Mouse (Mus musculus) C2C12 (cell line): Measurements from ENCODE around the gene 1700028K03Rik.

ENCODE experiments used
- CEBPB ChIP-seq: IDR thresholded peaks from one replicate; pipeline ENCODE4 v1.6.1; 2011; ENCODE audit warnings: low read depth, mild to moderate bottlenecking, control low read depth, moderate library complexity
- CTCF ChIP-seq: IDR thresholded peaks from one replicate; pipeline ENCODE4 v1.5.1; 2011; ENCODE audit not compliant: control insufficient read depth, insufficient read depth, insufficient read length
- MAX ChIP-seq: IDR thresholded peaks from one replicate; pipeline ENCODE4 v1.6.1; 2011; ENCODE audit warnings: mild to moderate bottlenecking, control low read depth
- USF1 ChIP-seq: IDR thresholded peaks from one replicate; pipeline ENCODE4 v1.6.1; 2011; ENCODE audit warnings: low read depth, mild to moderate bottlenecking, control low read depth, moderate library complexity

- TF ChIP-seq USF1 (no peak), CTCF (no peak), MAX (no peak), CEBPB (no peak)
These were observed 18.4 kb upstream of the 1700028K03Rik start for GRCm38 (mm10) chr5:107516087-107516486.
